Mouse (Mus musculus) limb, embryonic 14.5 days (tissue): ENCODE data around the gene Zfp575. TPM values are rescaled to one million over a fixed set of nuclear protein-coding genes. Genes with fewer than 3 reads are reported as not detected.

ENCODE experiments used
- ATAC-seq: fragments of 200-750 bp; cut with Nextera tagmentation; 2 replicates; pipeline ENCODE4 v1.8.0; 2017; ENCODE audit warnings: low read depth, moderate number of reproducible peaks, moderate TSS enrichment; ENCODE audit not compliant: low FRiP score
- DNase-seq: peaks from one replicate; pipeline ENCODE4 v3.0.0-alpha.2; 2015; ENCODE audit warnings: low spot score
- H3K27ac ChIP-seq: fragments of 300-500 bp; sonication (generic); replicated peaks from 2 replicates; pipeline ENCODE4 v1.5.1; 2014; ENCODE audit warnings: low read depth, mild to moderate bottlenecking, low read length, moderate library complexity, mixed read lengths
- H3K27me3 ChIP-seq: fragments of 300-500 bp; sonication (generic); 2 replicates; pipeline ENCODE4 v1.6.1; 2014; ENCODE audit warnings: low read length, mixed read lengths; ENCODE audit not compliant: control insufficient read depth, insufficient read depth
- H3K36me3 ChIP-seq: fragments of 300-500 bp; sonication (generic); 2 replicates; pipeline ENCODE4 v1.6.1; 2014; ENCODE audit warnings: mild to moderate bottlenecking, low read length, moderate library complexity, mixed read lengths; ENCODE audit not compliant: control insufficient read depth, insufficient read depth
- H3K4me1 ChIP-seq: fragments of 300-500 bp; sonication (generic); 2 replicates; pipeline ENCODE4 v1.6.1; 2014; ENCODE audit warnings: antibody characterized with exemption, low read length, mixed read lengths; ENCODE audit not compliant: control insufficient read depth, insufficient read depth
- H3K4me2 ChIP-seq: fragments of 300-500 bp; sonication (generic); replicated peaks from 2 replicates; pipeline ENCODE4 v1.6.1; 2014; ENCODE audit warnings: low read depth, mild to moderate bottlenecking, low read length, moderate library complexity; ENCODE audit not compliant: severe bottlenecking
- H3K4me3 ChIP-seq: fragments of 300-500 bp; sonication (generic); replicated peaks from 2 replicates; pipeline ENCODE4 v1.5.1; 2014; ENCODE audit warnings: low read length
- H3K9ac ChIP-seq: fragments of 300-500 bp; sonication (generic); 2 replicates; pipeline ENCODE4 v1.6.1; 2014; ENCODE audit warnings: mild to moderate bottlenecking, low read depth, low read length, moderate library complexity; ENCODE audit not compliant: severe bottlenecking
- H3K9me3 ChIP-seq: fragments of 300-500 bp; sonication (generic); 2 replicates; pipeline ENCODE4 v1.6.1; 2016; ENCODE audit warnings: low read length; ENCODE audit not compliant: control insufficient read depth
- POLR2A ChIP-seq: fragments of 200-500 bp; IDR thresholded peaks from 2 replicates; pipeline ENCODE4 v1.8.0; 2012; ENCODE audit warnings: inconsistent platforms, mild to moderate bottlenecking, moderate library complexity, borderline replicate concordance; ENCODE audit not compliant: insufficient read depth, insufficient read length; ENCODE audit errors: extremely low read depth
- WGBS: fragments of 180-500 bp; shearing (Covaris S2); extraction: QIAGEN DNeasy Blood & Tissue Kit; methylation state at CpG from one replicate; pipeline ENCODE4 v1.1.7; 2014; 5-methylcytosine and 5-hydroxymethylcytosine counted together
- polyA plus RNA-seq, 2 experiments: library from polyadenylated mRNA; depleted of rRNA in 1 of 2; stranded (reverse) in 1 of 2; unstranded in 1 of 2; fragments of >200 nt; fragmentation: Nextera tagmentation in 1 of 2; extraction: Ambion mirVana in 1 of 2; gene quantifications; 2 replicates each; pipeline versions ENCODE4 v1.2.1 to v1.2.3; 2012 to 2014

Zfp575 gene
- polyA plus RNA-seq, 2 experiments: 4.5 to 5.0 TPM

DNA sequence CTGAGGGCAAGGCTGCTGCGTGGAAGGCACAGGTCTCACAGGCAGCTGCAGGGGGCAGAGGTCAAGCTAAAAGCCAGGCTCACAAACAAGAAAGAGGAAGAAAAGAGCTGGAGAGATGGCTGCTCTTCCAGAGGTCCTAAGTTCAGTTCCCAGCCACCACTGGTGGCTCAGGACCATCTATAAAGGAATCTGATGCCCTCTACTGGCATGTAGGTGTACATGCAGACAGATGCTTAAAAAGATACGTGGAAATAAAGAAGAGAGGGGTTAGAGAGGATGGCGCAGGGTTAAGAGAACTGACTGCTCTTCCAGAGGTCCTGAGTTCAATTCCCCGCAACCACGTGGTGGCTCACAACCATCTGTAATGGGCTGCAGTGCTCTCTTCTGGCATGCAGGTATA is 15.0 kb downstream of the Zfp575 start:
- no peaks in the 10 kb centered on the region for H3K27me3 ChIP-seq
- ATAC-seq (no peak), DNase-seq (no peak)
- no peak overlapping the region for H3K9ac ChIP-seq
- no peak overlapping the region for H3K4me2 ChIP-seq
- no peak overlapping the region for H3K27ac ChIP-seq
- no peak overlapping the region for H3K4me3 ChIP-seq
- no peaks in the 10 kb centered on the region for H3K4me1 ChIP-seq
- WGBS: 58% methylated on average over 5 of the region's 5 CpGs
- TF ChIP-seq POLR2A: no peak
- no peaks in the 10 kb centered on the region for H3K9me3 ChIP-seq
- H3K36me3 ChIP-seq: peaks cover 54% of the 10 kb centered on the region

DNA sequence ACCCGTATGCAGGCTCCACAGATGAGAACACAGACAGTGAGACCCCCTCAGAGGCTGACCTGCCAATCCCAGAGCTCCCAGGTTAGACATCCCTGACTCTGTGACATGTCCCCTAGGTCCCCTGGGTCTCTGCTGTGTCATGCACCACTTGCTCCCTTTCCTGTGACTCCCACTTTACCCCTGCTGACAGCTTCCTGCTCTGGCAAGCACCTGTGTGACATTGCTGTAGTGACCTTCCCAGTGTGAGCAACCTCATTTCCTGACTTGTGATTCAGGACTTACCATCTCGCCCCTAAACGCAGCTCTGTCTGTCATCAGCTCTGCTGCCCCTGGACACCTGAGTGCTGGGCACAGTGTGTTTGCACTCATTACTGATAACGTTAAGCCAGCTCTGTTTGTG is 16.4 kb downstream of the Zfp575 start:
- ATAC-seq (no peak), DNase-seq (no peak)
- Histone ChIP-seq H3K4me3 (no peak overlapping the region), H3K27ac (no peak overlapping the region), H3K27me3 (no peaks in the 10 kb centered on the region), H3K9ac (no peak overlapping the region; the same call in 1 of the 2 replicates), H3K36me3 (peaks cover 68% of the 10 kb centered on the region), H3K9me3 (no peaks in the 10 kb centered on the region), H3K4me2 (no peak overlapping the region), H3K4me1 (no peaks in the 10 kb centered on the region)
- WGBS: 87% methylated on average over 4 of the region's 4 CpGs
- TF ChIP-seq POLR2A: no peak

DNA sequence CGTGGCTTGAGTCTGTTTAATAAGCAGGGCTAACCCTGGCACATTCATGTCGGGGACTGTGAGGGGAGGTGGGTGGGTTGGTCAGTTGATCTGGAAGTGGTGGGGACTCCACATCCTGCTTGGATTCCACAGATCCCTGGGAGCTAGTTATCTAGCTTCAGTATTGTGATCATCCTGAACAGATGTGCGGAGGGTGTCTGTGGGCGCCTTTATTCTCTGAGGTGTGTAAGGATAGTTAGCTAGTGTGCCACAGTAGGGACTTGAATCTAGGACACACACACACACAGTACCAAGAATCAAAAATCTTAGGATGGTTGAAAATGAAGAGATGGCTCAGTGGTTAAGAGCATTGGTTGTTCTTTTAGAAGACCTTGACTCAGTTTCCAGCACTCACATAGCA is 18.9 kb downstream of the Zfp575 start:
- no peak overlapping the region for H3K4me3 ChIP-seq
- no peak for DNase-seq
- no peak overlapping the region for H3K4me2 ChIP-seq
- H3K27me3 ChIP-seq: no peaks in the 10 kb centered on the region
- 90% methylated on average over 4 of the region's 4 CpGs for WGBS
- H3K27ac ChIP-seq: no peak overlapping the region
- TF ChIP-seq POLR2A: no peak
- H3K9ac ChIP-seq: no peak overlapping the region
- H3K9me3 ChIP-seq: no peaks in the 10 kb centered on the region
- no peak for ATAC-seq
- no peaks in the 10 kb centered on the region for H3K4me1 ChIP-seq
- peaks cover 84% of the 10 kb centered on the region for H3K36me3 ChIP-seq

DNA sequence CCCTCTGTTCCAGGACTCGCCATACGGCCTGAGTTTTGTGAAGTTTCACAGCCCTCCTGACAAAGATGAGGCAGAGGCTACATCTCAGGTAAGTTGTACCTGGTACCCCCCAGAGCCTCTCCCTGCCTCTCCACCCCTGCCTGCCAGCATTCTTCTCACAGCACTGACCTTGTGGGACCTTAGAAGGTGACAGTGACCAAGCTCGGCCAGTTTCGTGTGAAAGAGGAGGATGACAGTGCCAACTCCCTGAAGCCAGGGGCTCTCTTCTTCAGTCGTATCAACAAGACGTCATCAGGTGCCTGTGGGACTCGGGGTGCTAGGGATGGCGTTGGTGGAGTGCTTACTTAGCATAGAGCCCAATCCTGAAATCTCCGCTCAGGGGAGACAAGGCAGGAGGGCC is 21.2 kb downstream of the Zfp575 start:
- Histone ChIP-seq H3K36me3 (peaks cover 72% of the 10 kb centered on the region), H3K9me3 (no peaks in the 10 kb centered on the region), H3K9ac (no peak overlapping the region), H3K27me3 (no peaks in the 10 kb centered on the region), H3K4me1 (no peaks in the 10 kb centered on the region), H3K4me3 (no peak overlapping the region), H3K4me2 (no peak overlapping the region), H3K27ac (no peak overlapping the region)
- DNase-seq: no peak
- TF ChIP-seq POLR2A: no peak
- 97% methylated on average over 9 of the region's 9 CpGs for WGBS
- no peak for ATAC-seq

DNA sequence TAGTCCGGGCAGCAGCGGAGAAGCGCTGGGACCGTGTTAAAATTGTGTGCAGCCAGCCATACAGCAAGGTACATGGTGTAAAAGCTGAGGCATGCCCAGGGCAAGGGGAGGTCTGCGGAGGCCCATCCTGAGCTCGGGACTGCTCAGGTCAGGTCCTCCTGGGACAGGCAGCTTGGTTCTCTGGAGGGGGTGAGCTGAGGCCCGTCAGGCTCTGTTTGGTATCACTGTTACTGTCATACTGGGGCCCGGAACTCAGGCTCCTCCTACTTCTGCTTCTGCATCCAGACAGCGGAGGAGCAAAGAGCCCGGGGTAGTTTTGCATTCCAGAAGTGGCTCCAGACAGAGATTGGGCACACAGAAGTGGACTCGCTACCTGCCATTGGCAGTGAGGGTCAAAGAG is 21.8 kb downstream of the Zfp575 start:
- no peak for ATAC-seq
- H3K36me3 ChIP-seq: peaks cover 74% of the 10 kb centered on the region

More for the DNA sequence above, 21.8 kb downstream of the Zfp575 start:
- Histone ChIP-seq H3K9ac (no peak overlapping the region), H3K4me1 (no peaks in the 10 kb centered on the region), H3K4me3 (no peak overlapping the region), H3K4me2 (no peak overlapping the region), H3K27me3 (no peaks in the 10 kb centered on the region), H3K27ac (no peak overlapping the region), H3K9me3 (no peaks in the 10 kb centered on the region)
- no peak for DNase-seq
- WGBS: 93% methylated on average over 10 of the region's 11 CpGs
- TF ChIP-seq POLR2A: no peak
